Mouse (Mus musculus) hindbrain, embryonic 15.5 days (tissue): ENCODE measurements around the gene Ccl27b. TPM values are rescaled to one million over a fixed set of nuclear protein-coding genes. Genes with fewer than 3 reads are reported as not detected.
"Not testable (repeated sequence)": the region's sequence is repeated elsewhere in the genome, so short reads cannot be mapped to it uniquely, and the experiment has no call there.

Experiments used
- ATAC-seq: fragments of 200-750 bp; cut with Nextera tagmentation; 2 replicates; pipeline ENCODE4 v1.8.0; 2017; ENCODE audit warnings: low read depth, moderate number of reproducible peaks, moderate TSS enrichment; ENCODE audit not compliant: low FRiP score
- H3K27ac ChIP-seq: fragments of 300-500 bp; sonication (generic); replicated peaks from 2 replicates; pipeline ENCODE4 v1.5.1; 2015; ENCODE audit warnings: mild to moderate bottlenecking, inconsistent platforms
- H3K27me3 ChIP-seq: fragments of 300-500 bp; sonication (generic); 2 replicates; pipeline ENCODE4 v1.6.1; 2015; ENCODE audit warnings: control low read depth, inconsistent platforms
- H3K36me3 ChIP-seq: fragments of 300-500 bp; sonication (generic); 2 replicates; pipeline ENCODE4 v1.6.1; 2015; ENCODE audit warnings: control low read depth, inconsistent platforms
- H3K4me1 ChIP-seq: fragments of 300-500 bp; sonication (generic); replicated peaks from 2 replicates; pipeline ENCODE4 v1.6.1; 2015; ENCODE audit warnings: control low read depth, inconsistent platforms
- H3K4me2 ChIP-seq: fragments of 300-500 bp; sonication (generic); 2 replicates; pipeline ENCODE4 v1.6.1; 2015; ENCODE audit warnings: moderate library complexity, mild to moderate bottlenecking, inconsistent platforms
- H3K4me3 ChIP-seq: fragments of 300-500 bp; sonication (generic); 2 replicates; pipeline ENCODE4 v1.5.1; 2015; ENCODE audit warnings: mild to moderate bottlenecking, inconsistent platforms
- H3K9ac ChIP-seq: fragments of 300-500 bp; sonication (generic); 2 replicates; pipeline ENCODE4 v1.6.1; 2015; ENCODE audit warnings: inconsistent platforms
- H3K9me3 ChIP-seq: fragments of 300-500 bp; sonication (generic); 2 replicates; pipeline ENCODE4 v1.6.1; 2016; ENCODE audit warnings: control low read depth, inconsistent platforms
- WGBS: fragments of 180-500 bp; shearing (Covaris S2); methylation state at CpG from one replicate; pipeline ENCODE4 v1.1.7; 2015; 5-methylcytosine and 5-hydroxymethylcytosine counted together
- polyA plus RNA-seq: library from polyadenylated mRNA; unstranded; fragments of >200 nt; fragmentation: Nextera tagmentation; extraction: Ambion mirVana; gene quantifications from 2 replicates; pipeline ENCODE4 v1.2.1, GENCODE M21; 2015

Ccl27b gene
- polyA plus RNA-seq = not detected in 2 replicates

- H3K27me3 ChIP-seq, ATAC-seq, H3K36me3 ChIP-seq, H3K4me2 ChIP-seq, H3K4me3 ChIP-seq, H3K9me3 ChIP-seq, H3K27ac ChIP-seq, H3K9ac ChIP-seq, H3K4me1 ChIP-seq: not testable (repeated sequence)
- WGBS = no CpG with 5 or more reads among the region's 9 CpGs
Measured at GRCm38 (mm10) chr4:42654951-42655350, at the start of gene Ccl27b. Gene Ccl27b, plus strand, starts transcription at chr4:42655251.

GRCm38 (mm10) chr4:42611895-42612294 lies 43.2 kb upstream of the Ccl27b start, which contains the start of gene Gm10591:
Gene Gm10591, plus strand, starts transcription at chr4:42612195.
- H3K4me1 ChIP-seq, H3K4me3 ChIP-seq, H3K36me3 ChIP-seq, H3K4me2 ChIP-seq, H3K27ac ChIP-seq, H3K27me3 ChIP-seq, ATAC-seq, H3K9me3 ChIP-seq, H3K9ac ChIP-seq: not testable (repeated sequence)
- no CpG with 5 or more reads among the region's 5 CpGs for WGBS

GRCm38 (mm10) chr4:42629419-42629818 lies 25.6 kb upstream of the Ccl27b start, which contains the start of gene Gm2564:
Gene Gm2564, plus strand, starts transcription at chr4:42629719.
- H3K4me2 ChIP-seq, H3K27ac ChIP-seq, H3K9ac ChIP-seq, ATAC-seq, H3K4me1 ChIP-seq, H3K9me3 ChIP-seq, H3K4me3 ChIP-seq, H3K27me3 ChIP-seq, H3K36me3 ChIP-seq: not testable (repeated sequence)
- no CpG with 5 or more reads among the region's 8 CpGs for WGBS

- WGBS = no CpG with 5 or more reads among the region's 3 CpGs
- not testable (repeated sequence) for H3K27me3 ChIP-seq, H3K4me1 ChIP-seq, H3K4me3 ChIP-seq, H3K9ac ChIP-seq, H3K27ac ChIP-seq, H3K4me2 ChIP-seq, H3K36me3 ChIP-seq, ATAC-seq, H3K9me3 ChIP-seq
Measured at GRCm38 (mm10) chr4:42661793-42662192, 6.7 kb downstream of the Ccl27b start, which contains the start of gene Il11ra2. Gene Il11ra2, minus strand, starts transcription at chr4:42661893.

GRCm38 (mm10) chr4:42675415-42675814 lies 20.4 kb downstream of the Ccl27b start:
- not testable (repeated sequence) for H3K4me3 ChIP-seq, H3K4me1 ChIP-seq, H3K27me3 ChIP-seq, H3K9me3 ChIP-seq, H3K9ac ChIP-seq, ATAC-seq, H3K36me3 ChIP-seq, H3K4me2 ChIP-seq, H3K27ac ChIP-seq
- WGBS = no CpG with 5 or more reads among the region's 4 CpGs

GRCm38 (mm10) chr4:42679365-42679764 lies 24.3 kb downstream of the Ccl27b start:
- H3K9ac ChIP-seq, H3K27ac ChIP-seq, ATAC-seq, H3K4me1 ChIP-seq, H3K4me3 ChIP-seq, H3K4me2 ChIP-seq, H3K9me3 ChIP-seq, H3K36me3 ChIP-seq, H3K27me3 ChIP-seq: not testable (repeated sequence)
- WGBS = no CpG with 5 or more reads among the region's 7 CpGs

GRCm38 (mm10) chr4:42680374-42681356 lies 25.6 kb downstream of the Ccl27b start:
- H3K4me3 ChIP-seq, H3K36me3 ChIP-seq, H3K27ac ChIP-seq, H3K9me3 ChIP-seq, H3K9ac ChIP-seq, H3K4me1 ChIP-seq, H3K4me2 ChIP-seq, H3K27me3 ChIP-seq: not testable (repeated sequence)
- peak; percentile 66; the same call in 1 of the 2 replicates for ATAC-seq
- no CpG with 5 or more reads among the region's 32 CpGs for WGBS

GRCm38 (mm10) chr4:42681473-42682182 lies 26.6 kb downstream of the Ccl27b start:
- not testable (repeated sequence) for H3K36me3 ChIP-seq, H3K4me2 ChIP-seq, H3K27me3 ChIP-seq, H3K4me3 ChIP-seq, H3K27ac ChIP-seq, H3K9me3 ChIP-seq, H3K9ac ChIP-seq, H3K4me1 ChIP-seq
- WGBS = no CpG with 5 or more reads among the region's 66 CpGs
- peak; percentile 45; the same call in 1 of the 2 replicates for ATAC-seq

GRCm38 (mm10) chr4:42682183-42682524 lies 27.1 kb downstream of the Ccl27b start:
- H3K27me3 ChIP-seq, H3K36me3 ChIP-seq, H3K9ac ChIP-seq, H3K4me3 ChIP-seq, H3K4me1 ChIP-seq, H3K27ac ChIP-seq, H3K4me2 ChIP-seq, H3K9me3 ChIP-seq: not testable (repeated sequence)
- peak; percentile 78; the same call in 1 of the 2 replicates for ATAC-seq
- no CpG with 5 or more reads among the region's 18 CpGs for WGBS

Other genes starting within 250 kb of the Ccl27b start
- gene Gm21586, start 215.9 kb upstream of the Ccl27b start, polyA plus RNA-seq = not detected in 2 replicates
- gene Gm2163, start 188.5 kb upstream of the Ccl27b start, polyA plus RNA-seq = 0.20 TPM in 1 of 2 replicates, not detected in the other
- gene Fam205a2, start 127.1 kb upstream of the Ccl27b start, polyA plus RNA-seq = not detected in 2 replicates
- gene Gm10591, start 43.1 kb upstream of the Ccl27b start, polyA plus RNA-seq = not detected in 2 replicates
- gene Gm2564, start 25.5 kb upstream of the Ccl27b start, polyA plus RNA-seq = not detected in 2 replicates
- not detected in 2 replicates for gene Il11ra2, start 6.6 kb downstream of the Ccl27b start, polyA plus RNA-seq
- gene 4930578G10Rik, start 80.3 kb downstream of the Ccl27b start, polyA plus RNA-seq = 0.59 and 1.2 TPM in 2 replicates
- gene Ccl19, start 101.3 kb downstream of the Ccl27b start, polyA plus RNA-seq = 0.28 and 0.56 TPM in 2 replicates
- 0.98 and 1.2 TPM in 2 replicates for gene Ccl21a, start 118.7 kb downstream of the Ccl27b start, polyA plus RNA-seq
- 0.05 and 0.06 TPM in 2 replicates for gene Fam205a1, start 198.6 kb downstream of the Ccl27b start, polyA plus RNA-seq
- gene Gm12394, start 201.5 kb downstream of the Ccl27b start, polyA plus RNA-seq = 0.64 and 0.69 TPM in 2 replicates
- gene Fam205c, start 219.0 kb downstream of the Ccl27b start, polyA plus RNA-seq = 1.6 and 1.8 TPM in 2 replicates